Mouse (Mus musculus) lung, adult 2 months (tissue): ENCODE data around the gene Tnn. TPM values are rescaled to one million over a fixed set of nuclear protein-coding genes. Genes with fewer than 3 reads are reported as not detected.

Experiments used
- DNase-seq: peaks from one replicate; pipeline ENCODE4 v3.0.0; 2022
- H3K4me1 ChIP-seq: fragments of 200-500 bp; 2 replicates; pipeline ENCODE4 v1.6.1; 2011; ENCODE audit warnings: low read length; ENCODE audit not compliant: control insufficient read depth, insufficient read depth
- H3K4me3 ChIP-seq: fragments of 200-500 bp; replicated peaks from 2 replicates; pipeline ENCODE3; 2011; ENCODE audit warnings: low read depth, mild to moderate bottlenecking, control low read depth, low read length; ENCODE audit errors: extremely low read depth
- CTCF ChIP-seq: fragments of 200-500 bp; IDR thresholded peaks from 2 replicates; pipeline ENCODE4 v1.5.1; 2011; ENCODE audit warnings: mild to moderate bottlenecking, low read length, control low read depth; ENCODE audit not compliant: insufficient read depth
- POLR2A ChIP-seq: fragments of 200-500 bp; IDR thresholded peaks from 2 replicates; pipeline ENCODE4 v1.6.1; 2011; ENCODE audit warnings: low read depth, mild to moderate bottlenecking, control low read depth, low read length, borderline replicate concordance; ENCODE audit errors: extremely low read depth
- WGBS: fragments of 180-500 bp; shearing (Covaris S2); methylation state at CpG from one replicate; pipeline ENCODE4 v1.1.7; 2018; 5-methylcytosine and 5-hydroxymethylcytosine counted together
- polyA plus RNA-seq: library from polyadenylated mRNA; depleted of rRNA; stranded (reverse); fragments of >200 nt; gene quantifications from 2 replicates; pipeline ENCODE4 v1.2.3, GENCODE M21; 2012

The Tnn gene
- polyA plus RNA-seq, 1 experiment: 6.0 TPM

GRCm38 (mm10) chr1:160147274-160147673 lies 6.1 kb downstream of the Tnn start:
- DNase-seq: no peak
- Histone ChIP-seq H3K4me1 (no peaks in the 10 kb centered on the region), H3K4me3 (no peak overlapping the region)
- TF ChIP-seq POLR2A (no peak), CTCF (no peak)
- WGBS: 71% methylated on average over 7 of the region's 7 CpGs

GRCm38 (mm10) chr1:160145606-160146005 lies 7.8 kb downstream of the Tnn start:
- H3K4me1 ChIP-seq: no peaks in the 10 kb centered on the region
- no peak overlapping the region for H3K4me3 ChIP-seq
- WGBS: 59% methylated on average over 3 of the region's 3 CpGs
- TF ChIP-seq CTCF (no peak), POLR2A (no peak)
- no peak for DNase-seq

- Histone ChIP-seq H3K4me1 (no peaks in the 10 kb centered on the region), H3K4me3 (no peak overlapping the region)
- 62% methylated on average over 7 of the region's 7 CpGs for WGBS
- no peak for DNase-seq
- no peak for TF ChIP-seq CTCF
- TF ChIP-seq POLR2A: no peak
Observed at GRCm38 (mm10) chr1:160144343-160144742, 9.0 kb downstream of the Tnn start.

GRCm38 (mm10) chr1:160136362-160136890 lies 17.0 kb downstream of the Tnn start:
- Histone ChIP-seq H3K4me3 (no peak overlapping the region), H3K4me1 (0 out of 2 replicates have a peak, but pooled peaks cover 2% of the 10 kb centered on the region)
- TF ChIP-seq CTCF: no peak
- no peak for TF ChIP-seq POLR2A
- WGBS: 62% methylated on average over 7 of the region's 7 CpGs
- no peak for DNase-seq

GRCm38 (mm10) chr1:160133464-160134079 lies 19.8 kb downstream of the Tnn start:
- DNase-seq: peak; percentile 9
- H3K4me1 ChIP-seq: 0 out of 2 replicates have a peak, but pooled peaks cover 2% of the 10 kb centered on the region
- 29% methylated on average over 4 of the region's 4 CpGs for WGBS
- no peak overlapping the region for H3K4me3 ChIP-seq
- no peak for TF ChIP-seq POLR2A
- TF ChIP-seq CTCF: no peak

GRCm38 (mm10) chr1:160123957-160124356 lies 29.4 kb downstream of the Tnn start:
- H3K4me3 ChIP-seq: no peak overlapping the region
- no peak for DNase-seq
- WGBS: 73% methylated on average over 2 of the region's 2 CpGs
- H3K4me1 ChIP-seq: no peaks in the 10 kb centered on the region
- no peak for TF ChIP-seq POLR2A
- TF ChIP-seq CTCF: no peak

GRCm38 (mm10) chr1:160108604-160109003 lies 44.8 kb downstream of the Tnn start:
- 61% methylated on average over 2 of the region's 2 CpGs for WGBS
- no peak overlapping the region for H3K4me3 ChIP-seq
- DNase-seq: no peak
- TF ChIP-seq CTCF: no peak
- TF ChIP-seq POLR2A: no peak
- H3K4me1 ChIP-seq: no peaks in the 10 kb centered on the region

GRCm38 (mm10) chr1:160105426-160105825 lies 48.0 kb downstream of the Tnn start:
- TF ChIP-seq POLR2A (no peak), CTCF (no peak)
- Histone ChIP-seq H3K4me3 (no peak overlapping the region), H3K4me1 (no peaks in the 10 kb centered on the region)
- WGBS: 62% methylated on average over 5 of the region's 5 CpGs
- peak; percentile 23 for DNase-seq

- TF ChIP-seq CTCF (no peak), POLR2A (no peak)
- 70% methylated on average over 5 of the region's 5 CpGs for WGBS
- Histone ChIP-seq H3K4me1 (no peaks in the 10 kb centered on the region), H3K4me3 (no peak overlapping the region)
- DNase-seq: no peak
Observed at GRCm38 (mm10) chr1:160100996-160101395, 52.4 kb downstream of the Tnn start.

GRCm38 (mm10) chr1:160099659-160100302 lies 53.6 kb downstream of the Tnn start:
- TF ChIP-seq CTCF (no peak), POLR2A (no peak)
- 84% methylated on average over 5 of the region's 5 CpGs for WGBS
- H3K4me3 ChIP-seq: no peak overlapping the region
- H3K4me1 ChIP-seq: no peaks in the 10 kb centered on the region
- DNase-seq: no peak

GRCm38 (mm10) chr1:160086651-160087050 lies 66.7 kb downstream of the Tnn start:
- H3K4me3 ChIP-seq: no peak overlapping the region
- no peaks in the 10 kb centered on the region for H3K4me1 ChIP-seq
- 82% methylated on average over 2 of the region's 2 CpGs for WGBS
- no peak for DNase-seq
- TF ChIP-seq CTCF (no peak), POLR2A (no peak)
